Mouse (Mus musculus) midbrain, embryonic 11.5 days (tissue): ENCODE measurements around the gene Mdm2. TPM values are rescaled to one million over a fixed set of nuclear protein-coding genes. Genes with fewer than 3 reads are reported as not detected.

Experiments used
- ATAC-seq: fragments of 200-750 bp; cut with Nextera tagmentation; 2 replicates; pipeline ENCODE4 v1.8.0; 2017; ENCODE audit warnings: moderate TSS enrichment, moderate library complexity; ENCODE audit not compliant: low FRiP score
- DNase-seq: peaks from one replicate; pipeline ENCODE4 v3.0.0; 2015; ENCODE audit warnings: low spot score; ENCODE audit errors: missing footprints
- H3K27ac ChIP-seq: fragments of 300-500 bp; sonication (generic); 2 replicates; pipeline ENCODE4 v1.5.1; 2014; ENCODE audit warnings: low read depth, low read length
- H3K27me3 ChIP-seq: fragments of 300-500 bp; sonication (generic); 2 replicates; pipeline ENCODE4 v1.6.1; 2014; ENCODE audit warnings: mild to moderate bottlenecking, low read length, moderate library complexity, mixed read lengths; ENCODE audit not compliant: control insufficient read depth, insufficient read depth
- H3K36me3 ChIP-seq: fragments of 300-500 bp; sonication (generic); 2 replicates; pipeline ENCODE4 v1.6.1; 2014; ENCODE audit warnings: mild to moderate bottlenecking, low read length, moderate library complexity, mixed read lengths; ENCODE audit not compliant: control insufficient read depth, insufficient read depth
- H3K4me1 ChIP-seq: fragments of 300-500 bp; sonication (generic); 2 replicates; pipeline ENCODE4 v1.6.1; 2014; ENCODE audit warnings: low read length; ENCODE audit not compliant: control insufficient read depth, insufficient read depth
- H3K4me2 ChIP-seq: fragments of 300-500 bp; sonication (generic); 2 replicates; pipeline ENCODE4 v1.6.1; 2014; ENCODE audit warnings: mild to moderate bottlenecking, moderate library complexity
- H3K4me3 ChIP-seq: fragments of 300-500 bp; sonication (generic); 2 replicates; pipeline ENCODE4 v1.5.1; 2014; ENCODE audit warnings: low read depth, low read length
- H3K9ac ChIP-seq: fragments of 300-500 bp; sonication (generic); 2 replicates; pipeline ENCODE4 v1.6.1; 2014; ENCODE audit warnings: low read length
- H3K9me3 ChIP-seq: fragments of 300-500 bp; sonication (generic); 2 replicates; pipeline ENCODE4 v1.6.1; 2016; ENCODE audit warnings: low read length; ENCODE audit not compliant: control insufficient read depth
- WGBS: fragments of 180-500 bp; shearing (Covaris S2); extraction: QIAGEN DNeasy Blood & Tissue Kit; methylation state at CpG from one replicate; pipeline ENCODE4 v1.1.7; 2014; 5-methylcytosine and 5-hydroxymethylcytosine counted together
- polyA plus RNA-seq: library from polyadenylated mRNA; unstranded; fragments of >200 nt; fragmentation: Nextera tagmentation; extraction: Ambion mirVana; gene quantifications from 2 replicates; pipeline ENCODE4 v1.2.1, GENCODE M21; 2014

The Mdm2 gene
- polyA plus RNA-seq, 1 experiment from 2014 or later, result 67.5 TPM

DNA sequence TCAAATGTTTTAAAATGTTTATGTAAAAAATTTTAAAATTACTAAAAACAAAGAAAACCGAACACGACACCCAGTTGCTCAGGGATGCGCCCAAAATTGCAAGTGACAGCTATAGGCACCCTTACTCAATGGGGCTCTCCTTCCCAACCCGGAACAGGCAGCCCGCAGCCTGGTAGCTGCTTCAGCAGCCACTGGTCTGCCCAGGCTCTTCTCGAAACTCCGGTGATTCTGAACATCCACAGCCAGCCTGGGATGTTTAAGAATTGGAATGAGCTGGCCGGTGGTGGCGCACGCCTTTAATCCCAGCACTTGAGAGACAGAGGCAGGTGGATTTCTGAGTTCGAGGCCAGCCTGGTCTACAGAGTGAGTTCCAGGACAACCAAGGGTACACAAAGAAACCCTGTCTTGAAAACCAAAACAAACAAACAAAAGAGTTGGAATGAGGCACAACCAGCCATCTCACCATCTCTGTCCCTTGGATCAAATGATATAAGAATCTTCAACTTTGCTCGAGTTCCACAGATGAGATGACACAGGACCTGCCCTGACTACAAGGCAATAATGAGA lies 20.2 kb upstream of the Mdm2 start:
- Histone ChIP-seq H3K4me1 (no peaks in the 10 kb centered on the region), H3K4me2 (no peak overlapping the region), H3K4me3 (no peak overlapping the region), H3K27me3 (no peaks in the 10 kb centered on the region), H3K36me3 (no peaks in the 10 kb centered on the region), H3K27ac (no peak overlapping the region), H3K9me3 (no peaks in the 10 kb centered on the region), H3K9ac (no peak overlapping the region)
- DNase-seq (no peak), ATAC-seq (no peak)
- 90% methylated on average over 12 of the region's 12 CpGs for WGBS

DNA sequence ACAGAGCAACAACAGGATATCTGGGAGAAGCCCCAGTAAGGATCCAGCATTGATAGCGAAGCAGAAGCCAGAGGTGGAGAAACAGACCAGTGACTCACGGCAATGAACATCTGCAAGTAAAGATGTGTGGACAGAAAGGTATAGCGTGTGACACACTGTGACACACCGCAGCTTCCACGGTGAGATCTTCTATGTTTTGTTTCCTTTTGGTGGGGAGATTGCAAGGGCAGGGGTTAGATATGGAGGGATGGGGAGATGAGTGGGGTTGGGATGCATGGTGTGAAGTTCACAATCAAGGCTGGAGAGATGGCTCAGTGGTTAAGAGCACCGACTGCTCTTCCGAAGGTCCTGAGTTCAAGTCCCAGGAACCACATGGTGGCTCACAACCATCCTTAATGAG lies 19.6 kb upstream of the Mdm2 start:
- Histone ChIP-seq H3K9ac (no peak overlapping the region), H3K9me3 (no peaks in the 10 kb centered on the region), H3K27me3 (no peaks in the 10 kb centered on the region), H3K27ac (no peak overlapping the region), H3K4me3 (no peak overlapping the region), H3K36me3 (no peaks in the 10 kb centered on the region), H3K4me1 (no peaks in the 10 kb centered on the region), H3K4me2 (no peak overlapping the region)
- WGBS, result 96% methylated on average over 7 of the region's 7 CpGs
- ATAC-seq (no peak), DNase-seq (no peak)

DNA sequence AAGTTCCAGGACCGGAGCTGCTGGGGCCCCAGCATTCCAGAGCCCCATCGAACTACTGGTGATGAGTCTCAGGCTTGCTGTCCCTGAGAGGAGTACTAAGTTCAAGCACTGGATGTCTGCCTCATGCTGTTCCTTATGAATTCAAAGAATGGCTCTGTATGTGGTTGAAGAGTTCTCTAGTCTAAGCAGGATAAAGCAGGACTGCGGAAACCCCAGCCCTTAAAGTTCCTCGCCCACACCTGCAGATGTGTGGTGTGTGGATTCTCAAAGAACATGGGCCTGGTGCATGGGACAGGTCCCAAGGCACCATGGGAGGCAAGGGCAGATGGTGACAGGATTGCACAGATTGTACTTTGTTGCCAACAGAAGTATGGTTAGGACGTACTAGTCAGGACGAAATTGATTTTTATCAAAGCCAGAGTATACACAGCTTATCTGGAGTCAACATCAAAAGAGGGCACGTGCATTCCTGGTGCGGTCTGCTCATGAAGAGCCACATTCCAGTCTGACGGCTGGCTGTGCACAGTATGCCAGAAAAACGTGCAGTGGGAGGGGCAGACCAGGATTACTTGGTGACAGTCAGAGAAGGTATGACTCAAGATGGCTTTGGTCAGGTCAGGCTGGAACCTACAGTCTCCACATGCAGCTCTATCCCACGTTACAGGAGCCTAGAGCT lies 18.7 kb upstream of the Mdm2 start:
- DNase-seq (no peak), ATAC-seq (no peak)
- no peaks in the 10 kb centered on the region for H3K36me3 ChIP-seq
- no peaks in the 10 kb centered on the region for H3K27me3 ChIP-seq
- no peaks in the 10 kb centered on the region for H3K4me1 ChIP-seq
- H3K4me3 ChIP-seq, result no peak overlapping the region
- H3K9ac ChIP-seq, result no peak overlapping the region
- H3K27ac ChIP-seq, result no peak overlapping the region
- H3K4me2 ChIP-seq, result no peak overlapping the region
- no peaks in the 10 kb centered on the region for H3K9me3 ChIP-seq
- 84% methylated on average over 11 of the region's 11 CpGs for WGBS

- ATAC-seq (no peak), DNase-seq (no peak)
- H3K4me3 ChIP-seq, result no peak overlapping the region
- H3K4me1 ChIP-seq, result no peaks in the 10 kb centered on the region
- no peaks in the 10 kb centered on the region for H3K36me3 ChIP-seq
- no peak overlapping the region for H3K4me2 ChIP-seq
- no peaks in the 10 kb centered on the region for H3K9me3 ChIP-seq
- H3K27me3 ChIP-seq, result no peaks in the 10 kb centered on the region
- 85% methylated on average over 5 of the region's 5 CpGs for whole genome bisulfite sequencing
- no peak overlapping the region for H3K27ac ChIP-seq
- no peak overlapping the region for H3K9ac ChIP-seq
Observed at GRCm38 (mm10) chr10:117728574-117728973, 18.0 kb upstream of the Mdm2 start.

DNA sequence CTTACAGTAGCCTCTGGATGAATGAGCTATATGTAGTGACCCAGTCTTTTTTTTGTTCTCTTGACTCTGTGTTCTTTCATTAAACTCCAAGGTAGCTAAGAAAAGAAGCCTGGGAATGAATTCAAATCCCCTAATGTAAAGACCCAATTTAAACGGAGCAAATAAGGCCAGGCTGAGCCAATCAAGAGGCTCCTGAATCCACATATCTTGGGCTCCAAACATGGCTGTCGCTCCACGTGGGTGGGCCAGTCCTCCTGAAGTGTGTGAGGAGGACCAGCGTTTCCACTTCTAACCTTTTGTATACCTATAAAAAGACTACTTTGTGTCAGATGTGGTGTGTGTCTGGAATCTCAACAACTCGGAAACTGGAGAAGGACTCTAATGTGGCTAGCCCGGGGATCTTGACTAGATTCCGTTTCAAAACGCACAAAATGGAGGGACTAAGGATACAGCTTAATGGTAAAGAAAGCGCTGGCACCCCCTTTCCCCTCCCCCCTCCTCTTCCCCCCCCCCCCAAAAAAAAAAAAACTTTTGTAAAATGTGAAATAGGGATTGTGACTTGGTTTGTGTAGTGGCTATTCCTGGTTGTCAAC lies 17.1 kb upstream of the Mdm2 start:
- H3K4me2 ChIP-seq, result no peak overlapping the region
- 85% methylated on average over 9 of the region's 9 CpGs for WGBS
- no peaks in the 10 kb centered on the region for H3K4me1 ChIP-seq
- H3K36me3 ChIP-seq, result no peaks in the 10 kb centered on the region
- DNase-seq (no peak), ATAC-seq (no peak)
- no peak overlapping the region for H3K9ac ChIP-seq
- no peak overlapping the region for H3K4me3 ChIP-seq
- no peaks in the 10 kb centered on the region for H3K9me3 ChIP-seq
- no peaks in the 10 kb centered on the region for H3K27me3 ChIP-seq
- H3K27ac ChIP-seq, result no peak overlapping the region

GRCm38 (mm10) chr10:117726888-117727385 lies 16.4 kb upstream of the Mdm2 start:
- H3K9ac ChIP-seq, result no peak overlapping the region
- H3K27me3 ChIP-seq, result no peaks in the 10 kb centered on the region
- no peak overlapping the region for H3K4me3 ChIP-seq
- H3K36me3 ChIP-seq, result no peaks in the 10 kb centered on the region
- no peaks in the 10 kb centered on the region for H3K4me1 ChIP-seq
- H3K9me3 ChIP-seq, result no peaks in the 10 kb centered on the region
- H3K27ac ChIP-seq, result no peak overlapping the region
- DNase-seq (no peak), ATAC-seq (no peak)
- H3K4me2 ChIP-seq, result no peak overlapping the region
- 94% methylated on average over 4 of the region's 4 CpGs for WGBS

- no peak overlapping the region for H3K27ac ChIP-seq
- 92% methylated on average over 4 of the region's 4 CpGs for WGBS
- H3K4me1 ChIP-seq, result no peaks in the 10 kb centered on the region
- no peaks in the 10 kb centered on the region for H3K9me3 ChIP-seq
- H3K4me3 ChIP-seq, result no peak overlapping the region
- ATAC-seq, result no peak
- no peak overlapping the region for H3K4me2 ChIP-seq
- H3K27me3 ChIP-seq, result no peaks in the 10 kb centered on the region
- H3K9ac ChIP-seq, result no peak overlapping the region
- DNase-seq, result no peak
- H3K36me3 ChIP-seq, result no peaks in the 10 kb centered on the region
Observed at GRCm38 (mm10) chr10:117726350-117726749, 15.8 kb upstream of the Mdm2 start.

GRCm38 (mm10) chr10:117725671-117726070 lies 15.1 kb upstream of the Mdm2 start:
- DNase-seq (no peak), ATAC-seq (no peak)
- no peaks in the 10 kb centered on the region for H3K9me3 ChIP-seq
- no peak overlapping the region for H3K4me2 ChIP-seq
- H3K4me1 ChIP-seq, result no peaks in the 10 kb centered on the region
- no peak overlapping the region for H3K9ac ChIP-seq
- no peaks in the 10 kb centered on the region for H3K27me3 ChIP-seq
- no peak overlapping the region for H3K4me3 ChIP-seq
- H3K36me3 ChIP-seq, result no peaks in the 10 kb centered on the region
- WGBS, result 80% methylated on average over 7 of the region's 7 CpGs
- no peak overlapping the region for H3K27ac ChIP-seq

DNA sequence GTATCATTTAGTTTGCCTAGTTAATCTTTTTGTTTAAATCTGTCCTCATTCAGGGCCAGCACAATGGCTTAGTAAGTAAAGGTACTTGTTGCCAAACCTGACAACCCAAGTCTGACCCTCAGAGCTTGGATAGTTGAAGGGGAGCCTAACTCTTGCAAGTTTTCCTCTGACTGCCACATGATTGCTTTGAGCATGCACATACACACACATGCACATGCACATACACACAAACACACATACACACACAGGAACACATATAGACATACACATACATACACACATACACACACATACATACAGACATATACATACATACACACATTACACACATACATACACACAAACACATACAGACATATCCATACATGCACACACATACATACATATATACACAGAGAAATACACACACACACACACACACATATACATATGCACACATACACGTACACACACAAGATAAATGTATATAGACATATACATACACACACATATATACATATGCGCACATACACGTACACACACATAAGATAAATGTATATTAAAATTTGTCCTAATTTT lies 14.3 kb upstream of the Mdm2 start:
- no peaks in the 10 kb centered on the region for H3K36me3 ChIP-seq
- no peaks in the 10 kb centered on the region for H3K27me3 ChIP-seq
- no peak overlapping the region for H3K4me2 ChIP-seq
- DNase-seq, result no peak
- ATAC-seq, result no peak
- H3K4me3 ChIP-seq, result no peak overlapping the region
- H3K4me1 ChIP-seq, result no peaks in the 10 kb centered on the region
- 91% methylated on average over 3 of the region's 3 CpGs for WGBS
- H3K9me3 ChIP-seq, result no peaks in the 10 kb centered on the region
- no peak overlapping the region for H3K27ac ChIP-seq
- H3K9ac ChIP-seq, result no peak overlapping the region
